Mouse (Mus musculus) WW6 (cell line): ENCODE data around the gene Sema6c.

Source experiments
- DNase-seq: peaks from one replicate; pipeline ENCODE4 v3.0.0-alpha.2; 2013; ENCODE audit warnings: low read depth, low spot score

Gene Sema6c

GRCm38 (mm10) chr3:95141952-95142616 is 18.2 kb upstream of the Sema6c start, which contains the start of gene Tnfaip8l2:
TSS of gene Tnfaip8l2 (minus strand) at chr3:95142360.
- no peak for DNase-seq

- no peak for DNase-seq
These were observed 17.6 kb upstream of the Sema6c start for GRCm38 (mm10) chr3:95142617-95143011.

GRCm38 (mm10) chr3:95147924-95148323 is 12.3 kb upstream of the Sema6c start:
- DNase-seq, result no peak

- DNase-seq, result no peak
These were observed 6.4 kb upstream of the Sema6c start for GRCm38 (mm10) chr3:95153874-95154273.

GRCm38 (mm10) chr3:95159511-95159986 is 708 bp upstream of the Sema6c start:
- DNase-seq, result no peak

GRCm38 (mm10) chr3:95161041-95161551 is 839 bp downstream of the Sema6c start:
- DNase-seq, result no peak

GRCm38 (mm10) chr3:95161618-95162344 is 1.5 kb downstream of the Sema6c start:
- no peak for DNase-seq

GRCm38 (mm10) chr3:95162345-95162628 is 2.0 kb downstream of the Sema6c start:
- DNase-seq, result no peak

- no peak for DNase-seq
These were observed 3.4 kb downstream of the Sema6c start for GRCm38 (mm10) chr3:95163419-95164255.

- no peak for DNase-seq
These were observed 3.9 kb downstream of the Sema6c start for GRCm38 (mm10) chr3:95164256-95164550.

GRCm38 (mm10) chr3:95164840-95165239 is 4.6 kb downstream of the Sema6c start:
- no peak for DNase-seq

- DNase-seq, result no peak
These were observed 9.7 kb downstream of the Sema6c start for GRCm38 (mm10) chr3:95169996-95170395.

GRCm38 (mm10) chr3:95171105-95171504 is 10.8 kb downstream of the Sema6c start:
- DNase-seq, result no peak

- no peak for DNase-seq
These were observed 12.4 kb downstream of the Sema6c start for GRCm38 (mm10) chr3:95172526-95173255.

GRCm38 (mm10) chr3:95173256-95173949 is 13.1 kb downstream of the Sema6c start:
- no peak for DNase-seq

GRCm38 (mm10) chr3:95174011-95174592 is 13.8 kb downstream of the Sema6c start:
- DNase-seq, result peak; percentile 70

- DNase-seq, result no peak
These were observed 16.2 kb downstream of the Sema6c start for GRCm38 (mm10) chr3:95176500-95176899.

- no peak for DNase-seq
These were observed 17.3 kb downstream of the Sema6c start for GRCm38 (mm10) chr3:95177583-95177982.

- no peak for DNase-seq
These were observed 18.7 kb downstream of the Sema6c start for GRCm38 (mm10) chr3:95178948-95179347.

GRCm38 (mm10) chr3:95179890-95180289 is 19.6 kb downstream of the Sema6c start:
- DNase-seq, result no peak

GRCm38 (mm10) chr3:95181841-95182240 is 21.6 kb downstream of the Sema6c start:
- DNase-seq, result no peak
